Mouse (Mus musculus): ENCODE data around the gene Atp6v1g1. TPM values are rescaled to one million over a fixed set of nuclear protein-coding genes. Genes with fewer than 3 reads are reported as not detected.

Atp6v1g1 gene
- total and polyA plus RNA-seq, 3 experiments = 78.7 to 143 (median 95.1) TPM

GRCm38 (mm10) chr4:63530409-63530808 is 14.2 kb upstream of the Atp6v1g1 start:
- dilution Hi-C loops (cut with MboI; ENCODE audit: extremely low pct_ligation_motif_present, extremely low pct_unique_long_range_greater_than_20kb, low sequenced_read_pairs) = no loop called here
- in situ Hi-C loops (cut with MboI; ENCODE audit: low pct_ligation_motif_present, low pct_unique_long_range_greater_than_20kb, low sequenced_read_pairs) = no loop called here
- H3K4me1 ChIP-seq (ENCODE audit: control insufficient read depth in 1 of 2, insufficient read depth in 2 of 2) = no peaks in the 10 kb centered on the region

GRCm38 (mm10) chr4:63537602-63538001 is 7.0 kb upstream of the Atp6v1g1 start:
- no peaks in the 10 kb centered on the region for H3K9me3 ChIP-seq (replicated peaks; ENCODE audit: low read length)
- H3K4me1 ChIP-seq (ENCODE audit: control insufficient read depth in 1 of 2, insufficient read depth in 2 of 2) = no peaks in the 10 kb centered on the region
- in situ Hi-C loops (cut with MboI; ENCODE audit: low pct_ligation_motif_present, low pct_unique_long_range_greater_than_20kb, low sequenced_read_pairs) = no loop called here
- dilution Hi-C loops (cut with MboI; ENCODE audit: extremely low pct_ligation_motif_present, extremely low pct_unique_long_range_greater_than_20kb, low sequenced_read_pairs) = no loop called here
- H3K36me3 ChIP-seq (replicated peaks in 1 of 2; ENCODE audit: control insufficient read depth in 1 of 2, insufficient read depth in 1 of 2, low read length in 1 of 2) = no peaks in the 10 kb centered on the region
- no peak for DNase-seq (ENCODE audit: extremely low read depth)
- no peak overlapping the region for H3K4me3 ChIP-seq (replicated peaks in 1 of 3; ENCODE audit: low read depth in 2 of 3, low read length in 2 of 3, poor library complexity in 1 of 3)
- TF ChIP-seq CHD1 (IDR thresholded peaks at IDR 0.05; ENCODE audit: low read depth, low read length) (no peak), KAT2A (IDR thresholded peaks at IDR 0.05; ENCODE audit: insufficient replicate concordance, low read length) (no peak), MEF2A (IDR thresholded peaks at IDR 0.05; ENCODE audit: borderline replicate concordance, low read depth, low read length) (no peak), POLR2A (IDR thresholded peaks at IDR 0.05; ENCODE audit: low read depth, low read length) (no peak), TBP (conservative IDR thresholded peaks at IDR 0.05; ENCODE audit: low read depth, low read length) (no peak)
- peaks cover 1% of the 10 kb centered on the region for H3K27me3 ChIP-seq (replicated peaks)
- no peak overlapping the region for H3K4me2 ChIP-seq (ENCODE audit: insufficient read depth, low read depth, poor library complexity, severe bottlenecking)
- no peaks in the 10 kb centered on the region for H3K79me2 ChIP-seq (replicated peaks; ENCODE audit: control insufficient read depth, extremely low read depth, insufficient read depth, poor library complexity, severe bottlenecking)
- no peak overlapping the region for H3K27ac ChIP-seq (ENCODE audit: insufficient read depth, low read depth)
- no peak overlapping the region for H3K9ac ChIP-seq (ENCODE audit: insufficient read depth, low read depth)

More at GRCm38 (mm10) chr4:63530409-63530808, 14.2 kb upstream of the Atp6v1g1 start:
- no peak for TF ChIP-seq ZNF384 (IDR thresholded peaks at IDR 0.05; ENCODE audit: low read depth, low read length)
- TF ChIP-seq POLR2A (IDR thresholded peaks at IDR 0.05; ENCODE audit: low read depth, low read length) = no peak
- no peak for TF ChIP-seq MAZ (IDR thresholded peaks at IDR 0.05; ENCODE audit: low read depth, low read length)
- TF ChIP-seq ZC3H11A (IDR thresholded peaks at IDR 0.05; ENCODE audit: low read depth, low read length) = no peak
- no peak for TF ChIP-seq PAX5 (IDR thresholded peaks at IDR 0.05; ENCODE audit: low read length)
- TF ChIP-seq JUND (conservative IDR thresholded peaks at IDR 0.05; ENCODE audit: low read depth, low read length) = no peak
- TF ChIP-seq ETS1 (conservative IDR thresholded peaks at IDR 0.05; ENCODE audit: low read depth, low read length) = no peak
- TF ChIP-seq ZKSCAN1 (IDR thresholded peaks at IDR 0.05; ENCODE audit: borderline replicate concordance, low read depth, low read length) = no peak
- no peak for TF ChIP-seq IRF4 (IDR thresholded peaks at IDR 0.05; ENCODE audit: low read depth, low read length)
- TF ChIP-seq E2F4 (IDR thresholded peaks at IDR 0.05; ENCODE audit: insufficient replicate concordance, low read depth, low read length) = no peak
- TF ChIP-seq MYC (IDR thresholded peaks at IDR 0.05; ENCODE audit: low read depth, low read length) = no peak
- TF ChIP-seq KAT2A (IDR thresholded peaks at IDR 0.05; ENCODE audit: insufficient replicate concordance, low read length) = no peak
- TF ChIP-seq MAFK (IDR thresholded peaks at IDR 0.05; ENCODE audit: insufficient replicate concordance, low read length) = no peak
- TF ChIP-seq TBP (conservative IDR thresholded peaks at IDR 0.05; ENCODE audit: low read depth, low read length) = no peak
- no peak for TF ChIP-seq SIN3A (IDR thresholded peaks at IDR 0.05; ENCODE audit: low read length)
- TF ChIP-seq CTCF (conservative IDR thresholded peaks at IDR 0.05 in 1 of 2, IDR thresholded peaks at IDR 0.05 in 1 of 2; ENCODE audit: low read depth in 2 of 2, low read length in 2 of 2) = no peak
- no peak for TF ChIP-seq NELFE (IDR thresholded peaks at IDR 0.05; ENCODE audit: low read depth, low read length)
- TF ChIP-seq MEF2A (IDR thresholded peaks at IDR 0.05; ENCODE audit: borderline replicate concordance, low read depth, low read length) = no peak
- no peak for TF ChIP-seq MXI1 (IDR thresholded peaks at IDR 0.05; ENCODE audit: low read depth, low read length)
- TF ChIP-seq BHLHE40 (IDR thresholded peaks at IDR 0.05; ENCODE audit: low read depth, low read length) = no peak
- DNase-seq (ENCODE audit: extremely low read depth) = no peak
- Histone ChIP-seq H3K27ac (ENCODE audit: insufficient read depth, low read depth) (no peak overlapping the region), H3K9ac (ENCODE audit: insufficient read depth, low read depth) (no peak overlapping the region), H3K79me2 (replicated peaks; ENCODE audit: control insufficient read depth, extremely low read depth, insufficient read depth, poor library complexity, severe bottlenecking) (no peaks in the 10 kb centered on the region), H3K9me3 (replicated peaks; ENCODE audit: low read length) (no peaks in the 10 kb centered on the region), H3K4me3 (replicated peaks in 1 of 3; ENCODE audit: low read depth in 2 of 3, low read length in 2 of 3, poor library complexity in 1 of 3) (no peak overlapping the region), H3K36me3 (replicated peaks in 1 of 2; ENCODE audit: control insufficient read depth in 1 of 2, insufficient read depth in 1 of 2, low read length in 1 of 2) (no peaks in the 10 kb centered on the region), H3K27me3 (replicated peaks) (peaks cover 4% of the 10 kb centered on the region), H3K4me2 (ENCODE audit: insufficient read depth, low read depth, poor library complexity, severe bottlenecking) (no peak overlapping the region)

Data from CH12.LX (cell line).